Mouse (Mus musculus) embryo, embryonic 10 days (tissue): ENCODE measurements around the gene 1700022I11Rik.
"Not testable (repeated sequence)": the region's sequence is repeated elsewhere in the genome, so short reads cannot be mapped to it uniquely, and the experiment has no call there.

ENCODE experiments used
- DNase-seq: peaks from one replicate; pipeline ENCODE4 v3.0.0-alpha.2; 2015; ENCODE audit warnings: low spot score

Gene 1700022I11Rik

DNA sequence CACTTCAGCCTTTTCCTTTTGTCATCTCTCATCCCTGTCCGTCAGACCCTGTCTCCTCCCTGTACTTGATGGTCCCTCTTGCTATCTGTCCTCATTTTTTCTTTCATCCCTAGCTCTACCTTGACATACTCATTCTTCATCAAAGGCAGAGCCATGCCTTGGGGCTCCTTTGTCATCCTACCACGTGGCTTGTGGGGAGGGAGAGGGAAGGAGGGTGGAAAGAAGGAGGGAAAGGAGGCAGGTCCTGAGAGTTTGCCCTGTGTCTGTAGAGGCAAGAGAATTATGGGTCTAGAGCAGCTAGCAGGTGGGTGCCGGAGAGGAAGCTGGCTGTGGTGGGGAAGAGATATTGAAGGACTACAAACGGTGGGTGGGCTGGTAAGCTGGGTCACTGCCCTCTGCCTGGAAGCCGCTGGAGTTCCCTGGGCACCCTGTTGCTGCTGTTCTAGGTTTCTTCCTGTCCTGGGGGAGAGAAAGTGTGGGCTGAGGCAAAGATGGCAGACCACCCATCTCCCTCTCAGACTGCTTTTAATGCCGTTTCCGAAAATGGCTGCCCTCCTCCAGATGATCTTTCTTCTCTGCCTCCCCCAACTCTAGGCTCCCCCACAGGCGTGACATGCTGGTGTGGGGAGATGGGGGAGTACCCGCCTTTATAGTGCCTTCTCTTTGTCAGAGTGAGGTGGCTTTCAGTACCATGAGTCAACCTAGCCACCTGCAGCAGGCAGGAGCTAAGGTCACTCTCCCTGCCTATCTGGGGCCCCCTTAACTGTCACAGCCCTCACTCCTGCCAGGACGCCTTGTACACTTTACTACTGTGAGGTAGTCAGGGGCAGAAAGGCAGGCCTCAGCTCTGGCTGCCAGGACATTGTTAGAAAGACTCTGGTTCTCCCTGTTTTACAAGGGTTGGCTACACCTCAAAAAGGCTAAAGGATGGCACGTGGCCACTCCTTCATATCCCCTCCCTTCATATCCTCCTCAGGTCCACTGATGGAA is 17.9 kb upstream of the 1700022I11Rik start:
- no peak for DNase-seq

DNA sequence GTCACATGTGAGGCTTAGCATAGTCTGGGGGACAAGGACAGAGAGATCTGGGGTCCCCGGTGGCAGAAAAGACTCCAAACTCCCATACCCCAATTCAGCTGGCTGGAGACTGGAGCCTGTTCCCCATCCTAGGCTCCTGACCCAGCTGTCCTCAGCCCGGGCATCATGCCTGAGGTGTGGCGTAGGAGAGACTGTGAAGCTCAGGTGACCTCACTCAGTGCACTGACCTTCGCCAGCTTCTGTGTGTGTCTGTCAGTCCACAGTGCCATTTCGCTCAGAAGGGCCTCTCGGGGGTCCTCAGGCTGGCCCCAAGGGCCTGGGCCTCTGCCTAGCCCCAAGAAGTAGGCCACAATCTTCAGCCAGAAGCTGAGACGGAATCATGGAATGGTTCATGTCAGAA is 16.8 kb upstream of the 1700022I11Rik start:
- DNase-seq = no peak

DNA sequence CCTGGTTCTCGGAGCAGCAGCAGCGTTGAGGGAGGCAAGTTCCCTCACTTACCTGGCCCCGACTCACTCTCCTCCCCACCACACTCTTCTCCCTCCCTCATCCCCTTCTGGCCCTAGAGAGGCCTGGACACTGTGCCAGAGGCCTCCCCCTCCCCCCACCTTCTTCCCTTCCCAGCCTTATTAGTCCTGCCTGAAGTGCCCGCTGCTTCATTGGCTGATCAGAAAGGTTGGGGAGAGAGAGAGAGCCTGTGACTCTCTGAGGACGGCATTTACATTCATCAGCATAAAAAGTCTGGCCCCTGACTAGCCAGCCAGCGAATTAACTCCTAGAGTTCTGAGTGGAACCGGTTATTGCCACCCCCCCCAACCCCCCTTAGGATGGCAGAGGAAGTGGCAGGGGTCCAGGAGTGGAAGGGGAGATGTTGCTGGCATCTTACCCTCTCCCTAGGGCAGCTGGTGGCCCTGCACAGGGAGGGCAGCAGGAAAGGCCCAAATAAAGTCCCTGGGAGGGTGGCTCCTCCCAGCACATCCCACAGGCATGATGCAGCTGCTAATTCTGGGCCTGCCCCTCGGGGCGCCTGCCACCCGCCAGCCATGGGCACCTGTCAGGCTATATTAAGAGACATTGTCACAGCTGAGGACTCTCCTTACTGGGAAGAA is 15.8 kb upstream of the 1700022I11Rik start:
- DNase-seq = no peak

DNA sequence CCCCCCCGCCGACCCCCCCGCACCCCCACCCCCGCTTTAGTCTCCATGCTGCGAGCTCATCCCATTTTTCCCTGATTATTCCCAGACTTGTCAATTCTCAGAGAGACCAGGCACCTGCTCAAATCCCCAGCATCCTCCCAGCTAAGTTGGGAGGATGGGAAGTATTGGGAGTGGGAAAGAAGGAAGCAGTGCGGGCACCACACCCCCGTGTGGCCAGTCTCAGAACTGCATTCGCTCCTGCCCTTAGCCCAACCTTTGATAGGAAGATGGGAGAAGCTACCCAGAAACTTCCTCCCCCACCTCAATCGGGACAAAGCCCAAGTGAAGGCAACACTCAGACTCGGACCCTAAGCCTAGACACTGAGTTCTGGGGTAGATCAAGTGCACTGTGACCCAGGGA is 15.1 kb upstream of the 1700022I11Rik start:
- peak; percentile 80 for DNase-seq

DNA sequence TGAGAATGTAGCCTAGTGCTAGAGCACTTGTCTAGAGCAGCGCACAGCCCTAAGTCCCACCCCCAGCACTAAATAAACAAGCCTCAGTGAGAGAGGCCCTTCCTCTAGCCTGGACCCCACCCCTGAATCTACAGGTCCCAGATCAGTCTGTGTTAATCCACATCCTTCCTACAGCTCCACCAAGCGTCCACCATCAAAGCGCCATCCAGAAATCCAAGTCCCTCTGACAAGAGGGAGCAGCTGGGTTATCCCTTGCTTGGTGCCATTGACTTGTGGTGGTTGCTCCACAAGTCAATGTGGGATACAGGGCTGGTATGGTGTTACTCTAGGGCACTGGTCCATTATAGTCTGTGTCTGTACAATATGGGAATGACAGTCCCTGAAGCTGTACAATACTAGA is 14.2 kb upstream of the 1700022I11Rik start:
- DNase-seq = no peak

DNA sequence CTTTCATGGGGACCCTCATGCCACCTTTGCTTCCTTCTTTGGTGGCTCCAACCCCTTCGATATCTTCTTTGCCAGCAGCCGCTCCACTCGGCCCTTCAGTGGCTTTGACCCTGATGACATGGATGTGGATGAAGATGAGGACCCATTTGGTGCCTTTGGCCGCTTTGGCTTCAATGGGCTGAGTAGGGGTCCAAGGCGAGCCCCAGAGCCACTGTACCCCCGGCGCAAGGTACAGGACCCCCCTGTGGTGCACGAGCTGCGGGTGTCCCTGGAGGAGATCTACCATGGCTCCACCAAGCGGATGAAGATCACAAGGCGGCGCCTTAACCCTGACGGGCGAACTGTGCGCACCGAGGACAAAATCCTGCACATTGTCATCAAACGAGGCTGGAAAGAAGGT is 12.8 kb upstream of the 1700022I11Rik start:
- no peak for DNase-seq

DNA sequence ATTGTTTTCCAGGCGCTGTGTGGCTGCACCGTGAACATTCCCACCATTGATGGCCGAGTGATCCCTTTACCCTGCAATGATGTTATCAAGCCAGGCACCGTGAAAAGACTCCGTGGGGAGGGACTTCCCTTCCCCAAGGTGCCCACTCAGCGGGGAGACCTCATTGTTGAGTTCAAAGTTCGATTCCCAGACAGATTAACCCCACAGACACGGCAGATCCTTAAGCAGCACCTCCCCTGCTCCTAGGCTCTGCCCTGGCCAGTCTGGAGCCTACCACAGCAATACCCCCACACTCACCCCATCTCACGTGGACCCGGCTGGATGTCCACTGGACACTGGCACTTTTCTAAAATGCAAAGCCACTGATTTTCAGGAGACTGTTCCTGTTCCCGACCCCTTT is 12.1 kb upstream of the 1700022I11Rik start:
- DNase-seq = no peak

DNA sequence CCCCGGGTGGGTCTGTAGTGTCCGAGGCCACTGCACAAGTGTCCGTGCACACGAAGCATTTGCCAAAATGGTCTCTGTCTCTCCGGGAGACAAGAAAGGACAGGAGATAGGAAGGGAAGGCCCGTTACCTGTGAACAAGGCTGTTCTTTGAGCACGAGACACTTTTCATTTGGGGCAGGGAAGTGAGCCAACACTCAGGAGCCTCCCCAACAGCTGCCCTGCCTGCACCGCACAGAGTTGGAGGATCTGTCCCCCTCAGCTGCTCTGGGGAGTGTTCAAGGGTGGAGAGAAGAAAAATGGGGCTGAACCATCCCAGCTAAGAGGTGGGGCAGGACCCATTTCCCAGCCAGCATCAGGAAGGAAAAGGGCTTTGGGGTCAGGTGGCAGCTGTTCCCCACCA is 11.4 kb upstream of the 1700022I11Rik start:
- DNase-seq = no peak

DNA sequence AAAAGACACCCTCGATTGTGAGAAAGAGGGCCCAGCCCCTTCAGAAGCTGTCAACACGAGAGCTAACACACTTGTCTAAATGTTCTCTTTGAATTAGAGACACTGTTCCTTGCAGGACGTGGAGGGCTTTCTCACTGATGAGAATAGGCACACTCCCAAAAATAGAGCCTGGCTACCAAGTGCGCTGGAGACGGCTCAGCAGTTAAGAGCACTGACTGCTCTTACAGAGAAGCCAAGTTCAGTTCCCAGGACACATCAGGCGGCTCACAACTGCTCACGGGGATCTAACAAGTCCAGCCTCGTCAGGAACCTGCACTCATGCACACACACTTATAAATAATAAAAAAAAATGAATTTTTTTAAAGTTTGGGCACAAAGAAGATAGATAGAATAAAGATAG is 10.5 kb upstream of the 1700022I11Rik start:
- no peak for DNase-seq

DNA sequence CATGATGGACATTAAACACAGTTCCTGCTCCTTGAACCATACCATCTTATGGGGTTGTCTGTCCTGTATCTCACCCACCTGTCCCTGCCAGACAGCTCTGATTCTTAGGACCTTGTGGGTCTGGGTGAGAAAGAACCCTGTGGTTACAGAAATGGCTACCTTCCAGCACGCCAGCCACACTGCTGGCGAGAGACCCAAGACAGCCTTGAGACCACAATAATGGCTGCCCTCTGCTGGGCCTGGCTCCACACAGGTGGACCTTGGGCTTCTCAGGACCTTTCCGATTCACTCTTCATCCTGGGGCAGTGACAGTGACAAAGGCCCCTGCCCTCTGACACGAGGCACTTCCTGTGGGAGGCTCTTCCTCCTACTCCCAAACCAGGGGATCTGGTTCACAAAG is 10.0 kb upstream of the 1700022I11Rik start:
- DNase-seq = no peak

DNA sequence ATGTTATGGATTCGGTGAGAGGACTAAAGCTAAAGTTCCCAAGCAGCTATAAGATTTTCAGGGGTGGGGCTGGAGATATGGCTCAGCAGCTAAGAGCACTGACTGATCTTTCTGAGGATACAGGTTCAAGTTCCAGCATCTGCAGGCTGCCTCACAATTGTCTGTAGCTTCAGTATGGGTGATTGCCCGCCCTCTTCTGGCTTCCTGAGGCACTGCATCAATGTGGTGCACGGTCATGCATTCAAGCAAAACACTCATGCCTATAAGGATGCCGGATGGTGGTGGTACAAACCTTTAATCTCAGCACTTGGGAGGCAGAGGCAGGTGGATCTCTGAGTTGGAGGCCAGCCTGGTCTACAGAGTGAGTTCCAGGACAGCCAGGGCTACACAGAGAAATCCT is 7.8 kb upstream of the 1700022I11Rik start:
- peak; percentile 72 for DNase-seq

DNA sequence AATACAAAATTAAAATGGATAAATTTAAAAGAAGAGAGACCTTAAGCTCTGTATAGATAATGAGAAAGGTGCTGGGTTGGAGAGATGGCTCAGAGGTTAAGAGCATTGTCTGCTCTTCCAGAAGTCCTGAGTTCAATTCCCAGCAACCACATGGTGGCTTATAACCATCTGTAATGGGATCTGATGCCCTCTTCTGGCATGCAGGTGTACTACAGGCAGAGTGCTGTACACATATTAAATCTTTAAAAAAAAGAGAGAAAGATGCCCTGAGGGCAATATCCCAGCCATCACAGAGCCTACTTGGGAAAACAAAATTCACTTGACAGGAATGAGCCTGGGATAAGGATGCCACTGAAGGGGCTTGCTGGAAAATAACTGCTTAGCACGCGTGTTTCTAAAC is 5.9 kb upstream of the 1700022I11Rik start:
- DNase-seq = no peak

DNA sequence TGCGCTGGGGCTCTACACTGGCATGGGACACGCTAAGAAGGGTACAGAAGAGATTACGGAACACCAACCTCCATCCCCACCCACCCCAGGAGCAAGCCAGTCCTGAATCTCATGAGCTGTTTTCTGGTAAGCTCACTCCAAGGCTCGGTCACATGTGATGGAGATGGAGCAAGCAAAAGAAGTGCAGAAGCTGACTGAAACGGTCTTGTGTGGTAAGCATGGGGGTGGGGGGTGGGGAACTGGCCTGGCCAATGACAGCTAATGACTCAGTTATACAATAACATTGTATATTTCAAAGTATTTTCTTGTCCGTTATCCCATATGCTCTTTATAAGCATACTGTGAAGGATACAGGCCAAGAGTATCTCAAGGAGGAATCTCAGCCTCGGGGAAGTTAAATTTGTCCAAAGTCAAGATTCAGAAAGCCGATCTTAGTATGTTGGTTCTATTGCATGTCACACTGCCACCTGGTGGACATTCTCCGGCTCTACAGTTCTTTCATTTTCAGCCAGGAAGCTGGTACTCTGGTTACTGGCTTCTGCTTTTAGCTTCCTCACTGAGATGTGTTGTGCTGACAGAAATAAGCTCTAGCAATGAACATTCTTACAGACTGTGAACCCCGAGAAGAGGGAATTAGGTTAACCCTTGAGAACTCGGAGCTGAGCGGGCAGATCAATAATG is 4.2 kb upstream of the 1700022I11Rik start:
- peak; percentile 81 for DNase-seq

DNA sequence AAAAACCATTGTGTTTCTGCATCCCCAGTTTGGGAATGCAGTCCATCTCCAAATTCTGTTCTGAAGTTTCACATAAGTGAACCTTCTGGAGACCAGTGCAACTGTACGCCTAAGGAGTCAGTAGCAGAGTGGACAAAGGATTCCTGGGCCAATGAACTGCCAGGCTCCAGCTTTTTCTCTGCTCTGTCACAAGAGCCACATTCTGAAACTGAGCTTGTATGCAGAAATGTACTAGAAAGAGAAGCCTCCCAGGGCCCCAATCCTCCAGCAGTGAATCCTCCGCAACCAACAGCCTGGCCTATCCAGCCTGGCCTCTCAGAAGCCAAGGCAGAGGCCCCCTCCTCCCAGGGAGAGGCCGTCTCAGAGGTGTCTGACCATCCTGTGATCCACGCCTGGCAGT is 3.5 kb downstream of the 1700022I11Rik start:
- DNase-seq = no peak

DNA sequence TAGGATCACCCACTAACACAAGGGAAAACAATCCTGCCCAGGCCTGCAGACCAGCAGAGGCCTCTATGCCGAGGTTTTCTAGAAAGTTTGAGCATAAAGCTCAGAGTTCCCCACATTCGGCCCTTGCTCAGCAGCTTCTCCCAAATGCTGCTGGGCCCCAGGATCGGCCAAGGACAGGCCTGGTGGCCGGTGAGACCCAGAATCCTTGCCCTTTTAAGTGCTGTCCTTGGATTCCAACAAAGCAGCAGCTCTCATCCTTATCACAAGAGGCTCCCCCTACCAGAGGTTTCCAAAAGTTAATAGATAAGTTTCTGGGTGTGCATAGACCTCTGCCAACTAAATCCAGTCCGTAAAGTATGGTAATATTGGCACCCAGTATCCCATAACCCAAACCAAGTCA is 4.5 kb downstream of the 1700022I11Rik start:
- no peak for DNase-seq

DNA sequence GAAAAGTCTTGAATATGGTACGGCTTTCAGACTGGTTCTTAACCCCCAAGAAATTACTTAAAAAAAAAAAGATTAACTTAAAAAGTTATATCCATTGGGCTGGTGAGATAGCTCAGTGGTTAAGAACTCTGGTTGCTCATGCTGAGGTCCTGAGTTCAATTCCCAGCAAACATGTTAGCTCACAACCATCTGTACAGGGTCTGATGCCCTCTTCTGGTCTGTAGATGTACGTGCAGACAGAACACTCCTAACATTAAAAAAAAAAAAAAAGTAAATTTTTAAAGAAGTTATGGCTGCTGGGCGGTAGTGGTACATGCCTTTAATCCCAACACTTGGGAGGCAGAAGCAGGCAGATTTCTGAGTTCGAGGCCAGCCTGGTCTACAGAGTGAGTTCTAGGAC is 8.7 kb downstream of the 1700022I11Rik start:
- DNase-seq = no peak

DNA sequence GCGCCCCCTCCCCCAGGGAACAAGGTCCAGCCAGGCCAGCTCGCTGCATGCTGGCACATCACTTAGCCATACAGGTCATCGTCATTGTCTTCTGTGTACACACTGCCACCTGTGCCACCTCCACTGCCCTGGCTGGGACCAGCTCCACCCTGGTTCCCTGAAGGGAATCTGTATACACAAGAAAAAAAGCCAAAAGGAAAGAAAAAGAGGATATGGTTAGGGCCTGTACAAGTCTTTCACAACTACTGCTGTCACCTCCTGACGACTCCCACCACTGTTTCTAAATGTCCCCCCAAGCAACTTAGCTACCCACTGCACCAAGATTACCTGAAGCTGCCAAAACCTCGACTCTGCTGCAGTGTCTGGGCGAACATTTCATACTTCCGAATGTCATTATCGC is 11.1 kb downstream of the 1700022I11Rik start:
- not testable (repeated sequence) for DNase-seq

DNA sequence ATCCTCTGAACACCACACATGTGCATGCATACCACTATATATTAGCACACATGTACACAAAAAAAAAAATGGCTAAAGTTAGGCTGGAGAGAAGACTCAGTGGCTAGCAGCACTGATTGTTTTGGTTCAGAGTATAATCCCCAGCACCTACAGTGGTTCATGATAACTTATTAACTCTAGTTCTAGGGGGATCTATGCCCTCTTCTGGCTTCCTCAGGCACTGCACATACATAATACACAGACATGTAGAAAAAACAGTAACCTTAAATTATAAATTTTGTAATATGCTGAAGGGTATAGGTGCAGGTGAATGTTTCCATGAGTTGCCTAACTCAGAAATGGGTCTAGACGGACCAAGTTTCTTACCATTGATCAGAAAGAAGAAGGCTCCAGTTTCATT is 18.9 kb downstream of the 1700022I11Rik start:
- DNase-seq = no peak

DNA sequence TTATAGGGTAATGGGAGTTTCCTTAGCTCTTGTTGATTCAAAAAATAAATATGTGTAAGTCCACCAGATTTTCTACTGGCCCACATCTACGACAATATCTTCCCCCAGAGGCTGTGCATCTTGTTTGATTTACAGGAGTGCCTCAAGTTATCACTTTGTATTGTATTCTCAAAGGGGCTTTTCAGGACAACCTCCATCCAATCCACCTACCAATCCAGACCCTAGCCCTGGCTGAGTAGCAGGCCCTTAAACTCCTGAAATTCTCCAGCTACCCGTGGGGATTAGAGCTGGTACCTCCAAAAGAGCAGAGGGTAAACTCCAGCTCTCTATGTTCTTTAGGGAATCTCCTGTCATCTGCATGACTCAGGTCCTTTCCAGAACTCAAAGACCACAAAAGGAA is 28.6 kb downstream of the 1700022I11Rik start:
- no peak for DNase-seq

DNA sequence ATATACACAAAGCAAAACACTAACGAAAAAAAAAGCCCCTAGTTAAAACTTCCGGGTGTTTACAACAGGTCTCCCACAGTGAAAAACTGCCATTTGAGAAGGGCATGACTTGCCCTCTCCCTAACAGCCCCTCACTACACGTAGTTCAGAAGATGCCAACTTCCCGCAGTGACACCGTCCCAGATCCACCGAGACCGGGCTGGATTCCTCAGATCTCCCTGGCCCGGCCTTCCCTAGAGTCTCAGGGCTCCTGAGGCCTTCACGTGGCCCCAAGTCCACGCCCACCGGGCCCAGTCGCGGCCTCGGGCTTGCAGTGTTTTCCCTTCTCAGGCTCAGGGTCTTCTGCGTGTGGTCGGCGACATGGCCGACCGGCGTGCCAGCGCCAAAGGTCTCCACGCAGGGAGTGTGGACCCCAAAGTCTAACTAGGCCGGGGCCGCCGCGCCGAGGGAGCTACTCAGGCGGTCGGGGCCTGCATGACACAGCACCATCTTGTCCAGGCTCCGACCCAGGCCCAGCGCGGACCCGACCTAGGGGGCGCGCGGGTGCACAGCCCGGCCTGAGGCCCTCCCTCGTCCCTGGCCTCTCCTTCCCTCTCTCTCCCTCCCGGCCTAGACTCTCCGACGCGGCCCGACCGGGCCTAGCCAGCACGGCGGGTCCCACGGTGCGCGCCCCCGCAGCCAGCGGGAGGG is 30.2 kb downstream of the 1700022I11Rik start:
- DNase-seq = peak; percentile 76

DNA sequence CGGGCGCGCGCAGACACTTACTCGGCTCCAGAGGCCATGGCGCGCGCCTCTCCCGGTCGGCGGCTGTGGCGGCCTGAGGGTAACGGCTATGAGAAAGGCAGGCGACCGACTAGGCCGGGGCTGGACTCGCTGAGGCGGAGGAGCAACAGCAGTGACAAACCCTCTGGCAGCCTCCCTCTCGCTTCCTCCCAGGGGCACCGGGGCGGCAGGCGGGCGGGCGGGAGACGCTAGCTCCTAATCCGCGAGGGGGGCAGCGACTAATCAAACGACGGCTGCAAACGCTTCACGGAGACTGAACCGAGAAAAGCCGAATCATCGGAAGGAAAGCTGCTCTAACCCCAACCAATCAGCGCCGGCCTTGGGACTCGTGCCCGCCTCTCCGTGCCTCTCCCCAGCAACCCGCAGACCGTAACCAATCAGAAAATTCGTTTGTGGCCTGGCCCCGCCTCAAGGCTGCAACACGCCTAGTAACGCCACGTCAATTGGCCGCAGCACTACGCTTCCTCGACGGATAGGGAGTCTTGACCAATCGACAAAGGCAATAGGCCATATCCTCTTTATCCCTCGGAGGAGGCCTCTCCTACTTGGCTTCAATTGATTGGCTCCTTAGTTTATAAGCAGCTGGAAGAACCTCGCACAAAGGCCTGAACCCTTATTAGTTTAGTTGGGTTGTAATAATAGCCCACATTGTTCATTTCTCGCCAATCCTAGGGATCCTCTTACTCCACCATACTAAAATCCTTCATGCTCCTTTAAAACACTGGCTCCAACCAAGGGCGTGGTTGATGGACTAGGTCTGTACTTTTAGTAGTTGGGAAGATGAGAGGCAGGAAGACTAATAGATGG is 31.0 kb downstream of the 1700022I11Rik start, which contains the start of gene Vcp:
Gene Vcp (minus strand): TSS at position 367 of the 846 bp plus-strand sequence.
- peak; percentile 100 for DNase-seq
